Mouse (Mus musculus) left cerebral cortex, adult 8-10 months (tissue): Measurements from ENCODE around the gene Ccdc70. TPM values are rescaled to one million over a fixed set of nuclear protein-coding genes. Genes with fewer than 3 reads are reported as not detected.
A peak's percentile ranks its signal among the peaks of the same experiment; 100 is the strongest.
"Not testable (repeated sequence)": the region's sequence is repeated elsewhere in the genome, so short reads cannot be mapped to it uniquely, and the experiment has no call there.

Experiments used
- DNase-seq, 2 experiments: peaks; one replicate each; pipeline ENCODE4 v3.0.0; 2022; ENCODE audit warnings: low spot score in 2 of 2
- total RNA-seq, 4 experiments: library from RNA; stranded (reverse); gene quantifications; 2 replicates each; pipeline ENCODE4 v1.2.4; 2022

The Ccdc70 gene
- not detected for total RNA-seq

GRCm38 (mm10) chr8:21969475-21969874 is at the start of gene Ccdc70:
TSS of gene Ccdc70 (plus strand) at chr8:21969775.
- DNase-seq: no peak

- not testable (repeated sequence) for DNase-seq
These were observed 38.8 kb upstream of the Ccdc70 start for GRCm38 (mm10) chr8:21930754-21931153.

- no peak for DNase-seq
These were observed 37.0 kb upstream of the Ccdc70 start, which contains the start of gene Defb15 for GRCm38 (mm10) chr8:21932610-21933009. TSS of gene Defb15 (minus strand) at chr8:21932710.

GRCm38 (mm10) chr8:21938052-21938451 is 31.5 kb upstream of the Ccdc70 start, which contains the start of gene Defb35:
TSS of gene Defb35 (plus strand) at chr8:21938352.
- not testable (repeated sequence) for DNase-seq

GRCm38 (mm10) chr8:21946462-21946861 is 23.1 kb upstream of the Ccdc70 start, which contains the start of gene Defb13:
TSS of gene Defb13 (plus strand) at chr8:21946762.
- no peak for DNase-seq

- no peak for DNase-seq
These were observed 22.1 kb upstream of the Ccdc70 start for GRCm38 (mm10) chr8:21947311-21948017.

GRCm38 (mm10) chr8:21955321-21955720 is 14.3 kb upstream of the Ccdc70 start:
- peak; percentile 8 to 34 for DNase-seq

GRCm38 (mm10) chr8:21956336-21956735 is 13.2 kb upstream of the Ccdc70 start:
- no peak for DNase-seq

- no peak for DNase-seq
These were observed 11.2 kb upstream of the Ccdc70 start, which contains the start of gene Fam90a1a for GRCm38 (mm10) chr8:21958414-21958813. TSS of gene Fam90a1a (plus strand) at chr8:21958714.

GRCm38 (mm10) chr8:21966646-21967045 is 2.9 kb upstream of the Ccdc70 start:
- DNase-seq: no peak

- DNase-seq: peak in 1 of 2 experiments; percentile 51
These were observed 8.6 kb downstream of the Ccdc70 start for GRCm38 (mm10) chr8:21978193-21978592.

GRCm38 (mm10) chr8:21981664-21982337 is 12.2 kb downstream of the Ccdc70 start:
- DNase-seq: peak in 1 of 2 experiments; percentile 23

- peak; percentile 19 to 21 for DNase-seq
These were observed 22.6 kb downstream of the Ccdc70 start for GRCm38 (mm10) chr8:21992184-21992583.

GRCm38 (mm10) chr8:21995181-21995580 is 25.6 kb downstream of the Ccdc70 start:
- no peak for DNase-seq

- DNase-seq: no peak
These were observed 35.4 kb downstream of the Ccdc70 start for GRCm38 (mm10) chr8:22004750-22005522.

- no peak for DNase-seq
These were observed 36.8 kb downstream of the Ccdc70 start for GRCm38 (mm10) chr8:22006423-22006822.

- no peak for DNase-seq
These were observed 39.8 kb downstream of the Ccdc70 start for GRCm38 (mm10) chr8:22009403-22009802.

GRCm38 (mm10) chr8:22013034-22013707 is 43.6 kb downstream of the Ccdc70 start:
- no peak for DNase-seq

- no peak for DNase-seq
These were observed 48.2 kb downstream of the Ccdc70 start for GRCm38 (mm10) chr8:22017731-22018130.

- no peak for DNase-seq
These were observed 49.9 kb downstream of the Ccdc70 start for GRCm38 (mm10) chr8:22019498-22019897.

GRCm38 (mm10) chr8:22022244-22022643 is 52.7 kb downstream of the Ccdc70 start:
- no peak for DNase-seq
